Mouse (Mus musculus): Measurements from ENCODE around the gene Srrm1. TPM values are rescaled to one million over a fixed set of nuclear protein-coding genes. Genes with fewer than 3 reads are reported as not detected.
"Not testable (repeated sequence)": the region's sequence is repeated elsewhere in the genome, so short reads cannot be mapped to it uniquely, and the experiment has no call there.

The Srrm1 gene
- polyA plus RNA-seq, 1 experiment from 2014 or later = 108 TPM

GRCm38 (mm10) chr4:135357221-135357920, 4.2 kb upstream of the Srrm1 start:
- no peak overlapping the region for H3K4me3 ChIP-seq (ENCODE audit: low read depth, low read length)
- no peak overlapping the region for H3K27ac ChIP-seq (ENCODE audit: low read length)
- DNase-seq (ENCODE audit: low spot score) (peak; percentile 58), ATAC-seq (no peak)
- no peak overlapping the region for H3K9ac ChIP-seq (replicated peaks; ENCODE audit: low read depth)
- H3K27me3 ChIP-seq (replicated peaks; ENCODE audit: insufficient read depth, low read length) = no peaks in the 10 kb centered on the region
- 67% methylated on average over 12 of the region's 12 CpGs for WGBS
- H3K36me3 ChIP-seq (ENCODE audit: insufficient read depth, low read length) = no peaks in the 10 kb centered on the region
- TF ChIP-seq EP300 (IDR thresholded peaks at IDR 0.05) = no peak
- TF ChIP-seq CTCF (IDR thresholded peaks at IDR 0.05) = no peak
- H3K9me3 ChIP-seq (ENCODE audit: low read length) = no peaks in the 10 kb centered on the region
- H3K4me1 ChIP-seq (ENCODE audit: insufficient read depth, low read depth, low read length) = peaks cover 5% of the 10 kb centered on the region; the same call in 1 of the 2 replicates
- no peak overlapping the region for H3K4me2 ChIP-seq (replicated peaks; ENCODE audit: low read depth, low read length)

GRCm38 (mm10) chr4:135355886-135356550, 2.9 kb upstream of the Srrm1 start:
- WGBS = 47% methylated on average over 9 of the region's 9 CpGs
- H3K9ac ChIP-seq (replicated peaks; ENCODE audit: low read depth) = no peak overlapping the region
- no peak overlapping the region for H3K4me3 ChIP-seq (ENCODE audit: low read depth, low read length)
- peak; percentile 71 for DNase-seq (ENCODE audit: low spot score)
- H3K27me3 ChIP-seq (replicated peaks; ENCODE audit: insufficient read depth, low read length) = no peaks in the 10 kb centered on the region
- H3K27ac ChIP-seq (ENCODE audit: low read length) = 0 out of 2 replicates have a peak overlapping the region, but pooled peaks have one; percentile 27
- H3K4me1 ChIP-seq (ENCODE audit: insufficient read depth, low read depth, low read length) = peaks cover 13% of the 10 kb centered on the region; the same call in 1 of the 2 replicates
- ATAC-seq = no peak
- no peak overlapping the region for H3K4me2 ChIP-seq (replicated peaks; ENCODE audit: low read depth, low read length)
- no peak for TF ChIP-seq CTCF (IDR thresholded peaks at IDR 0.05)
- TF ChIP-seq EP300 (IDR thresholded peaks at IDR 0.05) = peak; percentile 54
- no peaks in the 10 kb centered on the region for H3K36me3 ChIP-seq (ENCODE audit: insufficient read depth, low read length)
- no peaks in the 10 kb centered on the region for H3K9me3 ChIP-seq (ENCODE audit: low read length)

- H3K4me1 ChIP-seq (ENCODE audit: insufficient read depth, low read depth, low read length) = peaks cover 13% of the 10 kb centered on the region; the same call in 1 of the 2 replicates
- not testable (repeated sequence) for ATAC-seq; H3K9me3 ChIP-seq (ENCODE audit: low read length); H3K27me3 ChIP-seq (replicated peaks; ENCODE audit: insufficient read depth, low read length); DNase-seq (ENCODE audit: low spot score); H3K36me3 ChIP-seq (ENCODE audit: insufficient read depth, low read length); H3K4me2 ChIP-seq (replicated peaks; ENCODE audit: low read depth, low read length); H3K4me3 ChIP-seq (ENCODE audit: low read depth, low read length); H3K9ac ChIP-seq (replicated peaks; ENCODE audit: low read depth)
- H3K27ac ChIP-seq (ENCODE audit: low read length) = peak overlapping the region; percentile 95
Observed at GRCm38 (mm10) chr4:135354751-135355150, 1.6 kb upstream of the Srrm1 start.

- Histone ChIP-seq H3K4me2 (replicated peaks; ENCODE audit: low read depth, low read length) (peak overlapping the region; percentile 64), H3K9me3 (ENCODE audit: low read length) (no peaks in the 10 kb centered on the region), H3K9ac (replicated peaks; ENCODE audit: low read depth) (peak overlapping the region; percentile 44), H3K36me3 (ENCODE audit: insufficient read depth, low read length) (no peaks in the 10 kb centered on the region), H3K4me3 (ENCODE audit: low read depth, low read length) (peak overlapping the region; percentile 96), H3K27me3 (replicated peaks; ENCODE audit: insufficient read depth, low read length) (no peaks in the 10 kb centered on the region), H3K4me1 (ENCODE audit: insufficient read depth, low read depth, low read length) (peaks cover 13% of the 10 kb centered on the region; the same call in 1 of the 2 replicates), H3K27ac (ENCODE audit: low read length) (peak overlapping the region; percentile 95)
- ATAC-seq = no peak
- TF ChIP-seq CTCF (IDR thresholded peaks at IDR 0.05) (no peak), EP300 (IDR thresholded peaks at IDR 0.05) (peak; percentile 7; the same call in 1 of the 2 replicates)
- 5% methylated on average over 12 of the region's 12 CpGs for WGBS
- DNase-seq (ENCODE audit: low spot score) = peak; percentile 37
Observed at GRCm38 (mm10) chr4:135353794-135354450, 801 bp upstream of the Srrm1 start.

- H3K27ac ChIP-seq (ENCODE audit: low read length) = peak overlapping the region; percentile 95
- no peaks in the 10 kb centered on the region for H3K36me3 ChIP-seq (ENCODE audit: insufficient read depth, low read length)
- H3K4me2 ChIP-seq (replicated peaks; ENCODE audit: low read depth, low read length) = peak overlapping the region; percentile 62
- H3K9ac ChIP-seq (replicated peaks; ENCODE audit: low read depth) = peak overlapping the region; percentile 99
- peak overlapping the region; percentile 96 for H3K4me3 ChIP-seq (ENCODE audit: low read depth, low read length)
- peak; percentile 43 for ATAC-seq
- TF ChIP-seq CTCF (IDR thresholded peaks at IDR 0.05) (no peak), EP300 (IDR thresholded peaks at IDR 0.05) (no peak)
- WGBS = 2% methylated on average over 64 of the region's 67 CpGs
- no peaks in the 10 kb centered on the region for H3K9me3 ChIP-seq (ENCODE audit: low read length)
- peak; percentile 54 for DNase-seq (ENCODE audit: low spot score)
- no peaks in the 10 kb centered on the region for H3K27me3 ChIP-seq (replicated peaks; ENCODE audit: insufficient read depth, low read length)
- H3K4me1 ChIP-seq (ENCODE audit: insufficient read depth, low read depth, low read length) = peaks cover 13% of the 10 kb centered on the region; the same call in 1 of the 2 replicates
Observed at GRCm38 (mm10) chr4:135352326-135353065, 625 bp downstream of the Srrm1 start.

Measured in lung, postnatal 0 days (tissue).